Mouse (Mus musculus): ENCODE data around the gene Nsg2.

GRCm38 (mm10) chr11:32057389-32057788, 57.1 kb downstream of the Nsg2 start:
- TF ChIP-seq CTCF (IDR thresholded peaks at IDR 0.05; ENCODE audit: borderline replicate concordance, control insufficient read depth, extremely low read depth, insufficient read depth, low read length, poor library complexity) = no peak
- no peak for TF ChIP-seq POLR2A (IDR thresholded peaks at IDR 0.05; ENCODE audit: control insufficient read depth, extremely low read depth, insufficient read depth, low read length, poor library complexity)
